Mouse (Mus musculus) liver, embryonic 12.5 days (tissue): ENCODE measurements at regions not wholly inside any gene's neighbourhood (a gene's known extent, or its start where the extent isn't known, plus 50 kb on each side); places are given as distances from the start of the nearest gene placed in this dataset. TPM values are rescaled to one million over a fixed set of nuclear protein-coding genes. Genes with fewer than 3 reads are reported as not detected.

Source experiments
- ATAC-seq: fragments of 200-750 bp; cut with Nextera tagmentation; 2 replicates; pipeline ENCODE4 v1.8.0; 2017; ENCODE audit warnings: moderate number of reproducible peaks, mild to moderate bottlenecking, moderate library complexity
- H3K27ac ChIP-seq: fragments of 300-500 bp; sonication (generic); 2 replicates; pipeline ENCODE4 v1.5.1; 2016; ENCODE audit warnings: mild to moderate bottlenecking
- H3K27me3 ChIP-seq: fragments of 300-500 bp; sonication (generic); replicated peaks from 2 replicates; pipeline ENCODE4 v1.6.1; 2016; ENCODE audit warnings: mild to moderate bottlenecking, moderate library complexity
- H3K36me3 ChIP-seq: fragments of 300-500 bp; sonication (generic); 2 replicates; pipeline ENCODE4 v1.6.1; 2016; ENCODE audit warnings: mild to moderate bottlenecking, moderate library complexity
- H3K4me1 ChIP-seq: fragments of 300-500 bp; sonication (generic); 2 replicates; pipeline ENCODE4 v1.6.1; 2016
- H3K4me2 ChIP-seq: fragments of 300-500 bp; sonication (generic); 2 replicates; pipeline ENCODE4 v1.6.1; 2016; ENCODE audit warnings: mild to moderate bottlenecking, moderate library complexity
- H3K4me3 ChIP-seq: fragments of 300-500 bp; sonication (generic); 2 replicates; pipeline ENCODE4 v1.5.1; 2016; ENCODE audit warnings: mild to moderate bottlenecking, moderate library complexity
- H3K9ac ChIP-seq: fragments of 300-500 bp; sonication (generic); 2 replicates; pipeline ENCODE4 v1.6.1; 2016; ENCODE audit warnings: mild to moderate bottlenecking, moderate library complexity
- H3K9me3 ChIP-seq: fragments of 300-500 bp; sonication (generic); replicated peaks from 2 replicates; pipeline ENCODE4 v1.6.1; 2016; ENCODE audit warnings: mild to moderate bottlenecking, moderate library complexity
- WGBS: fragments of 180-500 bp; shearing (Covaris S2); methylation state at CpG from one replicate; pipeline ENCODE4 v1.1.7; 2016; ENCODE audit not compliant: insufficient replicate concordance; 5-methylcytosine and 5-hydroxymethylcytosine counted together
- microRNA-seq: library from miRNA; unstranded; fragments of <30 nt; microRNA quantifications from one replicate; pipeline ENCODE4, GENCODE M21; 2017

GRCm38 (mm10) chr8:109419029-109419596, 74.7 kb upstream of the Pmfbp1 start:
- Histone ChIP-seq H3K4me2 (no peak overlapping the region), H3K4me1 (no peaks in the 10 kb centered on the region), H3K27me3 (no peaks in the 10 kb centered on the region), H3K9me3 (no peaks in the 10 kb centered on the region; the same call in 1 of the 2 replicates), H3K27ac (no peak overlapping the region), H3K9ac (no peak overlapping the region), H3K36me3 (no peaks in the 10 kb centered on the region), H3K4me3 (no peak overlapping the region)
- WGBS: 44% methylated on average over 4 of the region's 4 CpGs
- no peak for ATAC-seq

GRCm38 (mm10) chr8:109424004-109424403, 69.8 kb upstream of the Pmfbp1 start:
- 55% methylated on average over 5 of the region's 5 CpGs for WGBS
- no peaks in the 10 kb centered on the region for H3K4me1 ChIP-seq
- H3K4me3 ChIP-seq: no peak overlapping the region
- H3K9ac ChIP-seq: no peak overlapping the region
- H3K27me3 ChIP-seq: no peaks in the 10 kb centered on the region
- no peaks in the 10 kb centered on the region for H3K36me3 ChIP-seq
- ATAC-seq: no peak
- no peaks in the 10 kb centered on the region; the same call in 1 of the 2 replicates for H3K9me3 ChIP-seq
- H3K4me2 ChIP-seq: no peak overlapping the region
- H3K27ac ChIP-seq: no peak overlapping the region

GRCm38 (mm10) chr8:109428551-109428950, 65.3 kb upstream of the Pmfbp1 start:
- 62% methylated on average over 9 of the region's 9 CpGs for WGBS
- Histone ChIP-seq H3K27me3 (no peaks in the 10 kb centered on the region), H3K36me3 (no peaks in the 10 kb centered on the region), H3K4me2 (no peak overlapping the region), H3K9ac (no peak overlapping the region), H3K9me3 (no peaks in the 10 kb centered on the region), H3K4me1 (no peaks in the 10 kb centered on the region), H3K4me3 (no peak overlapping the region), H3K27ac (no peak overlapping the region)
- no peak for ATAC-seq

GRCm38 (mm10) chr8:109434538-109434937, 59.3 kb upstream of the Pmfbp1 start:
- no peaks in the 10 kb centered on the region for H3K36me3 ChIP-seq
- ATAC-seq: no peak
- no peaks in the 10 kb centered on the region for H3K4me1 ChIP-seq
- no peaks in the 10 kb centered on the region for H3K9me3 ChIP-seq
- no peak overlapping the region for H3K9ac ChIP-seq
- no peak overlapping the region for H3K4me3 ChIP-seq
- H3K27ac ChIP-seq: no peak overlapping the region
- 74% methylated on average over 12 of the region's 12 CpGs for WGBS
- no peaks in the 10 kb centered on the region for H3K27me3 ChIP-seq
- H3K4me2 ChIP-seq: no peak overlapping the region

- ATAC-seq: no peak
- WGBS: 74% methylated on average over 4 of the region's 4 CpGs
- Histone ChIP-seq H3K27ac (no peak overlapping the region), H3K9ac (no peak overlapping the region), H3K9me3 (no peaks in the 10 kb centered on the region), H3K4me3 (no peak overlapping the region), H3K36me3 (no peaks in the 10 kb centered on the region), H3K4me2 (no peak overlapping the region), H3K27me3 (no peaks in the 10 kb centered on the region), H3K4me1 (no peaks in the 10 kb centered on the region)
Observed at GRCm38 (mm10) chr8:109436056-109436455, 57.8 kb upstream of the Pmfbp1 start.

- no peaks in the 10 kb centered on the region for H3K27me3 ChIP-seq
- WGBS: 62% methylated on average over 19 of the region's 19 CpGs
- H3K36me3 ChIP-seq: no peaks in the 10 kb centered on the region
- no peak overlapping the region for H3K4me3 ChIP-seq
- no peaks in the 10 kb centered on the region for H3K9me3 ChIP-seq
- no peak overlapping the region for H3K9ac ChIP-seq
- no peak overlapping the region for H3K4me2 ChIP-seq
- H3K27ac ChIP-seq: no peak overlapping the region
- ATAC-seq: no peak
- no peaks in the 10 kb centered on the region for H3K4me1 ChIP-seq
Observed at GRCm38 (mm10) chr8:109436830-109437567, 56.8 kb upstream of the Pmfbp1 start.

- H3K36me3 ChIP-seq: no peaks in the 10 kb centered on the region
- ATAC-seq: no peak
- H3K4me1 ChIP-seq: no peaks in the 10 kb centered on the region
- H3K9ac ChIP-seq: no peak overlapping the region
- H3K27me3 ChIP-seq: no peaks in the 10 kb centered on the region
- H3K4me3 ChIP-seq: no peak overlapping the region
- no peaks in the 10 kb centered on the region for H3K9me3 ChIP-seq
- WGBS: 75% methylated on average over 7 of the region's 7 CpGs
- H3K4me2 ChIP-seq: no peak overlapping the region
- no peak overlapping the region for H3K27ac ChIP-seq
Observed at GRCm38 (mm10) chr8:109438531-109438930, 55.3 kb upstream of the Pmfbp1 start.

Small RNA genes lying in the stretch of these regions (microRNA-seq; reads per million reads assigned to microRNA genes)
- gene Gm23163: not detected
